Mouse (Mus musculus) spleen, postnatal 4 days (tissue): ENCODE measurements around the gene Adprh.

Source experiments
- DNase-seq, 2 experiments: peaks; one replicate each; pipeline ENCODE4 v3.0.0; 2022; ENCODE audit warnings: low spot score in 2 of 2

The Adprh gene

GRCm38 (mm10) chr16:38442216-38442615, 10.3 kb downstream of the Adprh start:
- no peak for DNase-seq

- DNase-seq = no peak
Observed at GRCm38 (mm10) chr16:38441611-38442010, 10.9 kb downstream of the Adprh start.

GRCm38 (mm10) chr16:38440403-38440802, 12.1 kb downstream of the Adprh start:
- DNase-seq = no peak

- no peak for DNase-seq
Observed at GRCm38 (mm10) chr16:38439190-38439589, 13.3 kb downstream of the Adprh start.

DNA sequence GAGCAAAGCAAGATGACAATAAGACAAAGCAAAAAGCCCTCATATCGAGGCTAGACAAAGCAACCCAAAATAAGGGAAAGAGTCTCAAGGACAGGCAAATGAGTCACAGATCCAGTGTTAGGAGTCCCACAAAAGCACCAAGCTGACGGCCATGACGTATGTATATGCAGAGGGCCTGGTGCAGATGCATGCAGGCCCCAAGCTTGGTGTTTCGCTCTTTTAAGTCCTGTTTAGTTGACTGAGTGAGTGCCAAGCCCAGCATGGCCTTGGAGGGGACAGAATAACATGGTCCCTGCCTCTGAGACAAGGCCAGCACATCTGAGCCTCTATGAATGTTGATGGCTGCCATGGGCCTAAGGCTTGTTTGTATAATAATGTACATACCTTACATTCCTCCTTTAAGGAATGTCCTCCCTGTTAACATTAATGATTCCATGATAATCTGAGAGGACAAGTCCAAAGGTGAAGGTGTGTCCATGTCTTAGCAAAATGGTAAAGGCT, 18.2 kb downstream of the Adprh start:
- DNase-seq = no peak

GRCm38 (mm10) chr16:38433514-38433913, 19.0 kb downstream of the Adprh start:
- no peak for DNase-seq

- DNase-seq = no peak
Observed at GRCm38 (mm10) chr16:38432498-38433425, 19.7 kb downstream of the Adprh start, which contains the start of gene Pla1a. Gene Pla1a (minus strand): TSS chr16:38433145.

- DNase-seq = no peak
Observed at GRCm38 (mm10) chr16:38431446-38432185, 20.9 kb downstream of the Adprh start.

DNA sequence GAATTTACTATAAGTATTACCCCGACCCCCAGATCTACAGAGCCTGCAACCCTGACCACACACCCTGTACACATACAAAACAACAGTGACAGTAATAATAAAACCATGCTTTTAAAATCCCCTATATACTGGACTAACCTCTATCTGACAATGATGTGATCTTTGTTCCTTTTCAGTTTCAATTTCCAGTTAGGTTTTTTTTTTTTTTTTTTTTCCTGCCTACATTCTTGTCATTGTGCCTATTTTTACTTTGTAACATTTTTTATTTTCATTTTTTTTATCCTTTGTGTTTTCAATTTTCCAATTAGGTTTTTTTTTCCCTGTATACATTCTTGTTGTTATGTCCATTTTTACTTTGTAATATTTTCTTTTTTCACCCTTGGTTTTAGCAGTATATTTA, 26.7 kb downstream of the Adprh start:
- no peak for DNase-seq

- no peak for DNase-seq
Observed at GRCm38 (mm10) chr16:38425374-38425773, 27.1 kb downstream of the Adprh start.

- no peak for DNase-seq
Observed at GRCm38 (mm10) chr16:38414953-38415352, 37.5 kb downstream of the Adprh start.

DNA sequence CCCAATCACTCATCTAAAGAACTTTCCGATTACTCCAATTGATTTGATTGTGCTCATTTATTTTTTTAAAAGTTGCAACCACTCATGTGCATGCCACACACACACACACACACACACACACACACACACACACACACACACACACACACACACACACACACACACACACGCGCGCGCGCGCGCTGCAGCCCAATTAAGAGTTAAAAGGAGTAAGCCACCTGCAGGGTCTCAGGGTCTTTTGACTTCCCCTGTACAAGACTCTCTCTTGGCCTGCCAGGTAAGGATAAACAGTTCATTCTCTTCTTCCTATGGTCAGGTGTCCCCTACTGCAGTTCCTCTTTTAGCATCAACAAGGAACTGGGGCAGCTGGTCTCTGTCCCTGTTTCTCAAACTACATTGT, 44.1 kb downstream of the Adprh start:
- no peak for DNase-seq

- no peak for DNase-seq
Observed at GRCm38 (mm10) chr16:38407584-38407983, 44.9 kb downstream of the Adprh start.

DNA sequence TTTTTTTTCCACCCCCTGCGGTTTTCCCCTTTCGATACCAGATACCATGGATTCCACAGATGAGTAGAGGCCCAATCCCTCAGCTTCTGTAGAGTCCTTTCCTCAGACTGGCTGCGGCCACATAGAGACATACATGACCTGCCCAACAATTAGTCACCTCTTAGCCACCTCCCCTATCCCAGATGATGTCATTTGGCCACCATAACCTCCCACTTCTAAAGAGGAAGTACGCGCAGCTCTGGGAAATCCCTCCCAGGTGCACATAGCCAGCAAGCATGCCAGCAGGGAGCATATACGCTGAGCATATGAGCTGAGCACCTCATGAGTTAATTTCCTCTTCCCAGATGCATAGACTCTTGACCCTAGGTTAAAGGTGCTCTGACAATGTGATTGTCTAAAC, 45.8 kb downstream of the Adprh start:
- DNase-seq = no peak

DNA sequence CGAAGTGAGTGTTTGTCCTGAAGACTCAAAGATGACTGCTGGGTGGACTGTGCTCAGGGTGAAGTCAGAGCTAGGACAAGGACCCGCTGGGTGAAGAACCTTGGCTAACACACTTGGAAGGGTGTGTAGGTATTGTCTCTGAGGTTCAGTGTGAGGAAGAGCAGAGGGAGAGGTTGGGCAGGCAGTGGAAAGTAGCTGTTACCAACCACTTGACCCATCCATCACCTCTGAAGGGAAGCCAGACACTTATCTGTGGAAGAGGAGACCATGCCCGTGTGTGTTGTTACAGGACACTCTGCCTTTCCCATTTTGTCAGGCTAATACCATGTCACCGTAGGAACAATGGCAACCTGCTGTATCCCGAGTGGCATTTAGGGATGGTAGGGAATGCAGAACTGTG, 46.2 kb downstream of the Adprh start:
- no peak for DNase-seq

GRCm38 (mm10) chr16:38403639-38404038, 48.9 kb downstream of the Adprh start:
- DNase-seq = no peak

DNA sequence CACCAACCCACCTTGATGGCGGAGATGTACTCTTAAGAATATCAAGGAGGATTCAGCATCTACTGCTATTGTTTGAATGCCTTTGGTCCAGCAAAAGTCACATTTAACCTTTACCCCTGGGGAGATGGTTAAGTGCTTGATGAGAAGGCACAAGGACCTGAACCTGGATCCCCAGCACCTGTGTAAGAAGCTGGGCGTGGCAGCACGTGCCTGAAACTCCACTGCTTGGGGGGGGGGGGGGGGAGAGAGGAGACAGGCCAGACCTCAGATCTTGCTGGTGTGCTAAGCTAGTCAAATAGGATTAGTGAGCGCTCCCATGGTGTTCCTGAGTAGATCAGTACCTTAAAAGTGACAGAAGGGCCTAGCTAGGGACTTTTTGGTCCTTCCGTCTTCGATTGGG, 51.0 kb downstream of the Adprh start:
- DNase-seq = no peak

DNA sequence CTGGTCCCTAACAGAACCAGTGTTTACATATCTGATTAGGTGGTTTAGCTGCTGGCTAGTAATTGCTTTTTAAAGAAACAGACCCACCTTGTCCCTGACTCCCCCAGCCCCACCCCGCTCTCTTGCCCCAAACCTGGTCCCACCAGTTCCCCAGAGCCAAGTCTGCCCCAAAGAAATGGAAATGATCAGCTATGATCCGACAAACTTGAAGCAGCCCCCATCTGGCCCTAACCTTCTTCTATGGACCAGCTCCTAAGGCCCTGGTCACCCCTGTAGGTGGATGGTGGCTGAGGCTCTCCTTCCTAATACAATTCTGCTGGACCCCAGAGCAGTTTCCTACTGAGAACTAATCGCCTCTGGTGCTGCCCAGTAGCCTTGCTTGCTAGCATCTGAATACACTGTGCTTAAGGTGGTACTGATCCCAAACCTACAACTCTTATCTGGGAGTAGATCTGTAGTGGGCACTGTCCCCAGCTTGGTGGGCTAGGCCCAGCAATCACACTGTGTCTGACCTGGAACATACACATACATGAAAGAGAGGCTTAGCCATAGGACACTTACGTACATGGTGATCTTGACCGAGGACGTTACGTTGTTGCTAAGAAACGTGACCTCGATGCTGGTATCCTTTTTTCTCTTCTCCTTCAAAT, 52.1 kb downstream of the Adprh start:
- no peak for DNase-seq

- DNase-seq = peak; percentile 51 to 74
Observed at GRCm38 (mm10) chr16:38399531-38400231, 52.8 kb downstream of the Adprh start.

DNA sequence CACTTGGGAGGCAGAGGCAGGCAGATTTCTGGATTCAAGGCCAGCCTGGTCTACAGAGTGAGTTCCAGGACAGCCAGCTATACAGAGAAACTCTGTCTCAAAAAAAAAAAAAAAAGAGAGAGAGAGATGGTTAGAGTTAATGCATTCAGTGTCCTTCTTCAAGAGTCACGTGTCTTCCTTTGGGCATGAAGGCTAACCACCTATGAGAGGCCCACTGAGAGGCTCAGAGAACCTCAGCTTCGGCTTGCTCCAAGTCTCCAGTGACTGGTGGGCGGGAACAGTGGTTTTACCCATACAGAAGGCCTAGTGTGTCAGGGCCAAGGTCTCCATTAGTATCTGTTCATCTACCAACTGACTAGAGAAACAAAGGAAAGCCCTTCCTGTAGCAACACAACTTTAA, 53.4 kb downstream of the Adprh start:
- no peak for DNase-seq

- no peak for DNase-seq
Observed at GRCm38 (mm10) chr16:38398266-38398665, 54.2 kb downstream of the Adprh start.

GRCm38 (mm10) chr16:38396155-38396554, 56.3 kb downstream of the Adprh start:
- no peak for DNase-seq
